Mouse (Mus musculus) MEL (cell line): ENCODE data around the gene Cfap43. TPM values are rescaled to one million over a fixed set of nuclear protein-coding genes. Genes with fewer than 3 reads are reported as not detected.

Source experiments
- DNase-seq: peaks from one replicate; pipeline ENCODE4 v3.0.0; 2011; ENCODE audit warnings: low read depth, low spot score
- H3K27ac ChIP-seq: 2 replicates; pipeline ENCODE4 v1.5.1; 2012; ENCODE audit warnings: low read depth, mild to moderate bottlenecking, control low read depth, low read length, moderate library complexity; ENCODE audit not compliant: control insufficient read depth
- H3K27me3 ChIP-seq, 2 experiments: fragments of 150-350 bp in 1 of 2; sonication (generic) in 1 of 2; 2 replicates each; pipeline ENCODE4 v1.6.1; 2012; ENCODE audit warnings: low read length in 2 of 2, mild to moderate bottlenecking in 2 of 2, improper control_type of control experiment in 1 of 2, moderate library complexity in 1 of 2; ENCODE audit not compliant: insufficient read depth in 2 of 2, control insufficient read depth in 1 of 2
- H3K36me3 ChIP-seq, 2 experiments: 2 replicates each; pipeline ENCODE4 v1.6.1; 2012 to 2014; ENCODE audit warnings: low read length in 2 of 2, improper control_type of control experiment in 1 of 2, inconsistent platforms in 1 of 2, mild to moderate bottlenecking in 1 of 2; ENCODE audit not compliant: insufficient read depth in 2 of 2, control insufficient read depth in 1 of 2
- H3K4me1 ChIP-seq, 2 experiments: fragments of 150-350 bp in 1 of 2; sonication (generic) in 1 of 2; 2 replicates each; pipeline ENCODE4 v1.6.1; 2012; ENCODE audit warnings: low read length in 2 of 2, improper control_type of control experiment in 1 of 2, mild to moderate bottlenecking in 1 of 2; ENCODE audit not compliant: insufficient read depth in 2 of 2, control insufficient read depth in 1 of 2
- H3K4me3 ChIP-seq, 2 experiments: fragments of 150-350 bp in 1 of 2; sonication (generic) in 1 of 2; 2 replicates each; pipeline ENCODE4 v1.5.1; 2012; ENCODE audit warnings: low read depth in 2 of 2, low read length in 2 of 2, mild to moderate bottlenecking in 2 of 2, moderate library complexity in 2 of 2, control low read depth in 1 of 2, improper control_type of control experiment in 1 of 2; ENCODE audit not compliant: control insufficient read depth in 1 of 2, insufficient read depth in 1 of 2
- H3K79me2 ChIP-seq: 2 replicates; pipeline ENCODE4 v1.6.1; 2012; ENCODE audit warnings: mild to moderate bottlenecking, low read length, moderate library complexity; ENCODE audit not compliant: control insufficient read depth, poor library complexity, insufficient read depth
- H3K9ac ChIP-seq: 2 replicates; pipeline ENCODE4 v1.6.1; 2012; ENCODE audit warnings: low read depth, mild to moderate bottlenecking, control low read depth, low read length, moderate library complexity; ENCODE audit not compliant: control insufficient read depth, poor library complexity, severe bottlenecking
- H3K9me3 ChIP-seq: fragments of 150-350 bp; sonication (generic); replicated peaks from 2 replicates; pipeline ENCODE4 v1.6.1; 2012; ENCODE audit warnings: mild to moderate bottlenecking, low read length, improper control_type of control experiment, moderate library complexity; ENCODE audit not compliant: insufficient read depth
- CHD2 ChIP-seq: IDR thresholded peaks from 2 replicates; pipeline ENCODE4 v1.6.1; 2011; ENCODE audit warnings: low read length, improper control_type of control experiment
- CTCF ChIP-seq, 3 experiments: IDR thresholded peaks in 2 of 3; conservative IDR thresholded peaks in 1 of 3; 2 replicates each; pipeline ENCODE4 v1.5.1; 2011 to 2012; ENCODE audit warnings: low read length in 3 of 3, low read depth in 2 of 3, mild to moderate bottlenecking in 2 of 3, improper control_type of control experiment in 1 of 3, inconsistent platforms in 1 of 3, mixed read lengths in 1 of 3, moderate library complexity in 1 of 3; ENCODE audit not compliant: control insufficient read depth in 1 of 3, insufficient read depth in 1 of 3, poor library complexity in 1 of 3, severe bottlenecking in 1 of 3
- ELF1 ChIP-seq: IDR thresholded peaks from 2 replicates; pipeline ENCODE4 v1.6.1; 2014; ENCODE audit warnings: low read depth, mild to moderate bottlenecking, inconsistent platforms, low read length, improper control_type of control experiment, moderate library complexity
- GABPA ChIP-seq: IDR thresholded peaks from 2 replicates; pipeline ENCODE4 v1.6.1; 2012; ENCODE audit warnings: low read depth, mild to moderate bottlenecking, inconsistent platforms, low read length, improper control_type of control experiment, moderate library complexity
- GATA1 ChIP-seq: IDR thresholded peaks from 2 replicates; pipeline ENCODE4 v1.6.1; 2011; ENCODE audit warnings: low read depth, low read length, improper control_type of control experiment
- JUND ChIP-seq: IDR thresholded peaks from 2 replicates; pipeline ENCODE4 v1.6.1; 2011; ENCODE audit warnings: low read depth, mild to moderate bottlenecking, improper control_type of control experiment, low read length
- MEF2A ChIP-seq: IDR thresholded peaks from 2 replicates; pipeline ENCODE4 v1.6.1; 2014; ENCODE audit warnings: low read depth, mild to moderate bottlenecking, inconsistent platforms, low read length, improper control_type of control experiment; ENCODE audit not compliant: poor library complexity, insufficient replicate concordance, severe bottlenecking; ENCODE audit errors: extremely low read depth
- MXI1 ChIP-seq: IDR thresholded peaks from 2 replicates; pipeline ENCODE4 v1.6.1; 2011; ENCODE audit warnings: mild to moderate bottlenecking, low read depth, low read length, improper control_type of control experiment
- MYC ChIP-seq: IDR thresholded peaks from 2 replicates; pipeline ENCODE4 v1.6.1; 2011; ENCODE audit warnings: low read depth, mild to moderate bottlenecking, low read length, improper control_type of control experiment, moderate library complexity
- NRF1 ChIP-seq: IDR thresholded peaks from 2 replicates; pipeline ENCODE4 v1.6.1; 2014; ENCODE audit warnings: low read depth, mild to moderate bottlenecking, inconsistent platforms, low read length, improper control_type of control experiment, moderate library complexity; ENCODE audit not compliant: poor library complexity, insufficient read depth, severe bottlenecking
- POLR2AphosphoS5 ChIP-seq: IDR thresholded peaks from 2 replicates; pipeline ENCODE4 v1.6.1; 2012; ENCODE audit warnings: low read depth, borderline replicate concordance, mild to moderate bottlenecking, inconsistent platforms, low read length, moderate library complexity, mixed read lengths
- RAD21 ChIP-seq: IDR thresholded peaks from 2 replicates; pipeline ENCODE4 v1.6.1; 2011; ENCODE audit warnings: mild to moderate bottlenecking, low read depth, low read length, improper control_type of control experiment
- SMC3 ChIP-seq: IDR thresholded peaks from 2 replicates; pipeline ENCODE4 v1.6.1; 2011; ENCODE audit warnings: low read depth, low read length, improper control_type of control experiment
- ZC3H11A ChIP-seq: IDR thresholded peaks from 2 replicates; pipeline ENCODE4 v1.6.1; 2012; ENCODE audit warnings: low read depth, mild to moderate bottlenecking, inconsistent platforms, low read length, improper control_type of control experiment
- ZNF384 ChIP-seq: IDR thresholded peaks from 2 replicates; pipeline ENCODE4 v1.6.1; 2012; ENCODE audit warnings: low read depth, mild to moderate bottlenecking, inconsistent platforms, low read length, improper control_type of control experiment
- polyA plus RNA-seq, 2 experiments: library from polyadenylated mRNA; stranded (reverse) in 1 of 2; unstranded in 1 of 2; fragments of >175 nt in 1 of 2; fragments of >200 nt in 1 of 2; gene quantifications; 2 replicates each; pipeline versions ENCODE4 v1.2.1 to v1.2.4; 2012; ENCODE audit warnings: low replicate concordance in 2 of 2, low read depth in 1 of 2; ENCODE audit not compliant: insufficient read length in 2 of 2, insufficient read depth in 1 of 2, missing spikeins in 1 of 2
- total RNA-seq: library from RNA; depleted of rRNA; stranded (reverse); fragments of 300-350 nt; gene quantifications from 2 replicates; pipeline ENCODE4 v1.2.3, GENCODE M21; 2012

Gene Cfap43
- total and polyA plus RNA-seq, 3 experiments: 0.10 to 0.12 TPM; not detected in 1

- peaks cover 0 to 11% of the 10 kb centered on the region in 2 experiments; a peak in 2 of 4 replicates for H3K4me1 ChIP-seq
- no peak overlapping the region for H3K4me3 ChIP-seq
- no peak for TF ChIP-seq CHD2
- no peak for TF ChIP-seq MXI1
- TF ChIP-seq NRF1: no peak
- no peak for TF ChIP-seq MEF2A
- no peak for TF ChIP-seq ELF1
- H3K27me3 ChIP-seq: peaks cover 0 to 9% of the 10 kb centered on the region in 2 experiments; a peak in 2 of 4 replicates
- no peaks in the 10 kb centered on the region for H3K79me2 ChIP-seq
- H3K9me3 ChIP-seq: no peaks in the 10 kb centered on the region
- DNase-seq: no peak
- no peak overlapping the region for H3K27ac ChIP-seq
- no peaks in the 10 kb centered on the region for H3K36me3 ChIP-seq
- H3K9ac ChIP-seq: no peak overlapping the region
These were observed 120.5 kb downstream of the Cfap43 start for GRCm38 (mm10) chr19:47798583-47798982.

GRCm38 (mm10) chr19:47796699-47797098 lies 122.4 kb downstream of the Cfap43 start:
- no peak for TF ChIP-seq GABPA
- no peak for TF ChIP-seq POLR2AphosphoS5
- DNase-seq: no peak
- H3K9me3 ChIP-seq: no peaks in the 10 kb centered on the region
- H3K4me1 ChIP-seq: peaks cover 0 to 13% of the 10 kb centered on the region in 2 experiments; a peak in 2 of 4 replicates
- H3K79me2 ChIP-seq: no peaks in the 10 kb centered on the region
- H3K27me3 ChIP-seq: peaks cover 0 to 4% of the 10 kb centered on the region in 2 experiments; a peak in 2 of 4 replicates
- H3K36me3 ChIP-seq: no peaks in the 10 kb centered on the region
- H3K27ac ChIP-seq: no peak overlapping the region
- no peak overlapping the region for H3K9ac ChIP-seq
- no peak overlapping the region for H3K4me3 ChIP-seq

- H3K9me3 ChIP-seq: no peaks in the 10 kb centered on the region
- peaks cover 0 to under 1% of the 10 kb centered on the region in 2 experiments; a peak in 2 of 4 replicates for H3K27me3 ChIP-seq
- DNase-seq: peak; percentile 86
- H3K9ac ChIP-seq: no peak overlapping the region
- H3K36me3 ChIP-seq: no peaks in the 10 kb centered on the region
- H3K4me1 ChIP-seq: peaks cover 0 to 13% of the 10 kb centered on the region in 2 experiments; a peak in 2 of 4 replicates
- no peak for TF ChIP-seq MXI1
- TF ChIP-seq NRF1: no peak
- peak; percentile 76 for TF ChIP-seq SMC3
- 0 out of 2 replicates have a peak, but pooled peaks have one; percentile 40 for TF ChIP-seq MYC
- peak; percentile 79 for TF ChIP-seq RAD21
- TF ChIP-seq JUND: 0 out of 2 replicates have a peak, but pooled peaks have one; percentile 10
- TF ChIP-seq ZNF384: peak; percentile 96
- peak; percentile 67 for TF ChIP-seq ZC3H11A
- TF ChIP-seq GATA1: 0 out of 2 replicates have a peak, but pooled peaks have one; percentile 12
- peak; percentile 84 to 89 (median 86) for TF ChIP-seq CTCF (IDR thresholded peaks at IDR 0.05 in 2 of 3, conservative IDR thresholded peaks at IDR 0.05 in 1 of 3; ENCODE audit: control insufficient read depth in 1 of 3, insufficient read depth in 1 of 3, low read depth in 2 of 3, low read length in 3 of 3, poor library complexity in 1 of 3, severe bottlenecking in 1 of 3)
- H3K79me2 ChIP-seq: no peaks in the 10 kb centered on the region
- H3K4me3 ChIP-seq: no peak overlapping the region
- no peak overlapping the region for H3K27ac ChIP-seq
These were observed 123.9 kb downstream of the Cfap43 start for GRCm38 (mm10) chr19:47795009-47795728.
